Mouse (Mus musculus) midbrain, embryonic 14.5 days (tissue): ENCODE data around the gene Stn1. TPM values are rescaled to one million over a fixed set of nuclear protein-coding genes. Genes with fewer than 3 reads are reported as not detected.
A peak's percentile ranks its signal among the peaks of the same experiment; 100 is the strongest.

Experiments used
- ATAC-seq: fragments of 200-750 bp; cut with Nextera tagmentation; 2 replicates; pipeline ENCODE4 v1.8.0; 2017; ENCODE audit warnings: moderate number of reproducible peaks, moderate library complexity; ENCODE audit not compliant: low FRiP score, low TSS enrichment
- DNase-seq: peaks from one replicate; pipeline ENCODE4 v3.0.0-alpha.2; 2015
- H3K27ac ChIP-seq: fragments of 300-500 bp; sonication (generic); replicated peaks from 2 replicates; pipeline ENCODE4 v1.5.1; 2014; ENCODE audit warnings: mild to moderate bottlenecking, low read depth, low read length, moderate library complexity
- H3K27me3 ChIP-seq: fragments of 300-500 bp; sonication (generic); 2 replicates; pipeline ENCODE4 v1.6.1; 2014; ENCODE audit warnings: low read length, control low read depth, mixed read lengths; ENCODE audit not compliant: control insufficient read depth, insufficient read depth
- H3K36me3 ChIP-seq: fragments of 300-500 bp; sonication (generic); 2 replicates; pipeline ENCODE4 v1.6.1; 2014; ENCODE audit warnings: low read length, control low read depth; ENCODE audit not compliant: control insufficient read depth, insufficient read depth
- H3K4me1 ChIP-seq: fragments of 300-500 bp; sonication (generic); 2 replicates; pipeline ENCODE4 v1.6.1; 2014; ENCODE audit warnings: mild to moderate bottlenecking, antibody characterized with exemption, low read length, control low read depth; ENCODE audit not compliant: control insufficient read depth, insufficient read depth
- H3K4me2 ChIP-seq: fragments of 300-500 bp; sonication (generic); 2 replicates; pipeline ENCODE4 v1.6.1; 2014; ENCODE audit warnings: mild to moderate bottlenecking, low read length, moderate library complexity
- H3K4me3 ChIP-seq: fragments of 300-500 bp; sonication (generic); replicated peaks from 2 replicates; pipeline ENCODE4 v1.5.1; 2014; ENCODE audit warnings: low read depth, low read length
- H3K9ac ChIP-seq: fragments of 300-500 bp; sonication (generic); replicated peaks from 2 replicates; pipeline ENCODE4 v1.6.1; 2014; ENCODE audit warnings: mild to moderate bottlenecking, low read length, moderate library complexity
- H3K9me3 ChIP-seq: fragments of 300-500 bp; sonication (generic); 2 replicates; pipeline ENCODE4 v1.6.1; 2016; ENCODE audit warnings: low read length, control low read depth, mixed read lengths; ENCODE audit not compliant: control insufficient read depth
- WGBS: fragments of 180-500 bp; shearing (Covaris S2); extraction: QIAGEN DNeasy Blood & Tissue Kit; methylation state at CpG from one replicate; pipeline ENCODE4 v1.1.7; 2014; 5-methylcytosine and 5-hydroxymethylcytosine counted together
- polyA plus RNA-seq: library from polyadenylated mRNA; unstranded; fragments of >200 nt; fragmentation: Nextera tagmentation; extraction: Ambion mirVana; gene quantifications from 2 replicates; pipeline ENCODE4 v1.2.1, GENCODE M21; 2014

Gene Stn1
- polyA plus RNA-seq, 1 experiment from 2014 or later = 30.4 TPM

GRCm38 (mm10) chr19:47510473-47511293, 26.6 kb downstream of the Stn1 start:
- peak; percentile 31; the same call in 1 of the 2 replicates for ATAC-seq
- Histone ChIP-seq H3K9me3 (no peaks in the 10 kb centered on the region), H3K9ac (peak overlapping the region; percentile 45; the same call in 1 of the 2 replicates), H3K27ac (peak overlapping the region; percentile 70), H3K4me3 (no peak overlapping the region), H3K27me3 (no peaks in the 10 kb centered on the region), H3K4me1 (peaks cover 15% of the 10 kb centered on the region), H3K4me2 (peak overlapping the region; percentile 42), H3K36me3 (peaks cover 22% of the 10 kb centered on the region; the same call in 1 of the 2 replicates)
- peak; percentile 59 for DNase-seq
- WGBS = 14% methylated on average over 25 of the region's 25 CpGs

GRCm38 (mm10) chr19:47510135-47510472, 27.2 kb downstream of the Stn1 start:
- peak overlapping the region; percentile 42 for H3K4me2 ChIP-seq
- no peak for ATAC-seq

GRCm38 (mm10) chr19:47508771-47509281, 28.5 kb downstream of the Stn1 start:
- peaks cover 15% of the 10 kb centered on the region for H3K4me1 ChIP-seq
- whole genome bisulfite sequencing = 75% methylated on average over 5 of the region's 5 CpGs
- peaks cover 8% of the 10 kb centered on the region; the same call in 1 of the 2 replicates for H3K36me3 ChIP-seq
- H3K9me3 ChIP-seq = no peaks in the 10 kb centered on the region
- H3K9ac ChIP-seq = no peak overlapping the region
- no peak for DNase-seq
- no peak overlapping the region for H3K27ac ChIP-seq
- H3K4me3 ChIP-seq = no peak overlapping the region
- no peak overlapping the region for H3K4me2 ChIP-seq
- ATAC-seq = no peak
- H3K27me3 ChIP-seq = no peaks in the 10 kb centered on the region

More at GRCm38 (mm10) chr19:47510135-47510472, 27.2 kb downstream of the Stn1 start:
- Histone ChIP-seq H3K4me1 (peaks cover 15% of the 10 kb centered on the region), H3K9me3 (no peaks in the 10 kb centered on the region), H3K27ac (peak overlapping the region; percentile 70; the same call in 1 of the 2 replicates), H3K9ac (no peak overlapping the region), H3K4me3 (no peak overlapping the region), H3K27me3 (no peaks in the 10 kb centered on the region), H3K36me3 (peaks cover 19% of the 10 kb centered on the region; the same call in 1 of the 2 replicates)
- DNase-seq = no peak
- 85% methylated on average over 7 of the region's 7 CpGs for WGBS

- Histone ChIP-seq H3K4me1 (peaks cover 15% of the 10 kb centered on the region), H3K9ac (no peak overlapping the region), H3K27ac (no peak overlapping the region), H3K36me3 (peaks cover 5% of the 10 kb centered on the region; the same call in 1 of the 2 replicates), H3K4me2 (no peak overlapping the region), H3K4me3 (no peak overlapping the region), H3K27me3 (no peaks in the 10 kb centered on the region), H3K9me3 (no peaks in the 10 kb centered on the region)
- no peak for DNase-seq
- no peak for ATAC-seq
- 92% methylated on average over 3 of the region's 3 CpGs for WGBS
These were observed 29.1 kb downstream of the Stn1 start for GRCm38 (mm10) chr19:47508191-47508590.

- H3K27me3 ChIP-seq = no peaks in the 10 kb centered on the region
- H3K9ac ChIP-seq = no peak overlapping the region
- H3K4me1 ChIP-seq = peaks cover 15% of the 10 kb centered on the region
- H3K36me3 ChIP-seq = peaks cover 5% of the 10 kb centered on the region; the same call in 1 of the 2 replicates
- DNase-seq = peak; percentile 85
- H3K4me2 ChIP-seq = no peak overlapping the region
- 49% methylated on average over 27 of the region's 27 CpGs for WGBS
- no peaks in the 10 kb centered on the region for H3K9me3 ChIP-seq
- no peak for ATAC-seq
- H3K27ac ChIP-seq = no peak overlapping the region
- no peak overlapping the region for H3K4me3 ChIP-seq
These were observed 29.9 kb downstream of the Stn1 start for GRCm38 (mm10) chr19:47507128-47508121.

- peak; percentile 34; the same call in 1 of the 2 replicates for ATAC-seq
- no peaks in the 10 kb centered on the region for H3K27me3 ChIP-seq
- no peaks in the 10 kb centered on the region for H3K9me3 ChIP-seq
- no peak overlapping the region for H3K4me2 ChIP-seq
- no peak overlapping the region for H3K4me3 ChIP-seq
- H3K4me1 ChIP-seq = no peaks in the 10 kb centered on the region
- peak; percentile 69 for DNase-seq
- H3K9ac ChIP-seq = no peak overlapping the region
- WGBS = 63% methylated on average over 4 of the region's 4 CpGs
- no peak overlapping the region for H3K27ac ChIP-seq
- 0 out of 2 replicates have a peak, but pooled peaks cover 2% of the 10 kb centered on the region for H3K36me3 ChIP-seq
These were observed 33.7 kb downstream of the Stn1 start for GRCm38 (mm10) chr19:47503625-47504024.

GRCm38 (mm10) chr19:47502563-47502962, 34.7 kb downstream of the Stn1 start:
- 0 out of 2 replicates have a peak, but pooled peaks cover 2% of the 10 kb centered on the region for H3K36me3 ChIP-seq
- no peak overlapping the region for H3K9ac ChIP-seq
- WGBS = 76% methylated on average over 8 of the region's 8 CpGs
- H3K27ac ChIP-seq = no peak overlapping the region
- no peaks in the 10 kb centered on the region for H3K4me1 ChIP-seq
- no peaks in the 10 kb centered on the region for H3K9me3 ChIP-seq
- H3K27me3 ChIP-seq = no peaks in the 10 kb centered on the region
- H3K4me3 ChIP-seq = no peak overlapping the region
- no peak for ATAC-seq
- DNase-seq = peak; percentile 69
- no peak overlapping the region for H3K4me2 ChIP-seq

GRCm38 (mm10) chr19:47500389-47501011, 36.8 kb downstream of the Stn1 start:
- DNase-seq (no peak), ATAC-seq (no peak)
- no peak overlapping the region for H3K4me2 ChIP-seq
- no peaks in the 10 kb centered on the region for H3K27me3 ChIP-seq
- no peak overlapping the region for H3K9ac ChIP-seq
- no peak overlapping the region for H3K4me3 ChIP-seq
- 74% methylated on average over 11 of the region's 11 CpGs for WGBS
- H3K27ac ChIP-seq = no peak overlapping the region
- H3K36me3 ChIP-seq = no peaks in the 10 kb centered on the region
- no peaks in the 10 kb centered on the region for H3K9me3 ChIP-seq
- H3K4me1 ChIP-seq = no peaks in the 10 kb centered on the region
